Mouse (Mus musculus): Measurements from ENCODE around the gene Emc4. TPM values are rescaled to one million over a fixed set of nuclear protein-coding genes. Genes with fewer than 3 reads are reported as not detected.
A peak's percentile ranks its signal among the peaks of the same experiment; 100 is the strongest.

Gene Emc4
- total RNA-seq (2021): 100 to 1,000 TPM; 147 to 166 TPM

- peak; percentile 94 for DNase-seq (ENCODE audit: low spot score in 2 of 2)
- intact Hi-C loops (cut with DNase I): loop anchor here (5.0 kb wide), 1 partner anchor 106 kb away; the partner anchor contains the start of gene Nop10
These were observed at the start of gene Emc4 for GRCm38 (mm10) chr2:112367726-112368673. Gene Emc4 (minus strand): TSS chr2:112368027.

- intact Hi-C loops (cut with DNase I): no loop called here
- DNase-seq (ENCODE audit: low spot score in 2 of 2): no peak
These were observed 39.2 kb upstream of the Emc4 start for GRCm38 (mm10) chr2:112407030-112407429.

GRCm38 (mm10) chr2:112396649-112397048 is 28.8 kb upstream of the Emc4 start:
- intact Hi-C loops (cut with DNase I): no loop called here
- DNase-seq (ENCODE audit: low spot score in 2 of 2): no peak

GRCm38 (mm10) chr2:112393958-112394357 is 26.1 kb upstream of the Emc4 start:
- no peak for DNase-seq (ENCODE audit: low spot score in 2 of 2)
- intact Hi-C loops (cut with DNase I): no loop called here

GRCm38 (mm10) chr2:112392689-112393088 is 24.9 kb upstream of the Emc4 start:
- intact Hi-C loops (cut with DNase I): no loop called here
- DNase-seq (ENCODE audit: low spot score in 2 of 2): no peak

- no peak for DNase-seq (ENCODE audit: low spot score in 2 of 2)
- intact Hi-C loops (cut with DNase I): no loop called here
These were observed 23.6 kb upstream of the Emc4 start for GRCm38 (mm10) chr2:112391346-112392000.

- no peak for DNase-seq (ENCODE audit: low spot score in 2 of 2)
These were observed 23.0 kb upstream of the Emc4 start for GRCm38 (mm10) chr2:112390843-112391242.

GRCm38 (mm10) chr2:112381219-112381618 is 13.4 kb upstream of the Emc4 start:
- intact Hi-C loops (cut with DNase I): no loop called here
- no peak for DNase-seq (ENCODE audit: low spot score in 2 of 2)

More at GRCm38 (mm10) chr2:112390843-112391242, 23.0 kb upstream of the Emc4 start:
- intact Hi-C loops (cut with DNase I): no loop called here

GRCm38 (mm10) chr2:112380131-112380530 is 12.3 kb upstream of the Emc4 start:
- no peak for DNase-seq (ENCODE audit: low spot score in 2 of 2)
- intact Hi-C loops (cut with DNase I): no loop called here

GRCm38 (mm10) chr2:112378973-112379898 is 11.4 kb upstream of the Emc4 start, which contains the start of gene Katnbl1:
Gene Katnbl1 (plus strand): TSS chr2:112379211.
- peak; percentile 87 to 89 for DNase-seq (ENCODE audit: low spot score in 2 of 2)
- intact Hi-C loops (cut with DNase I): loop anchor here (1.0 to 2.0 kb wide), 2 partner anchors 72 to 102 kb away; no protein-coding TSS in a partner anchor

- intact Hi-C loops (cut with DNase I): no loop called here
- DNase-seq (ENCODE audit: low spot score in 2 of 2): no peak
These were observed 6.8 kb upstream of the Emc4 start for GRCm38 (mm10) chr2:112374610-112375009.

GRCm38 (mm10) chr2:112373141-112373540 is 5.3 kb upstream of the Emc4 start:
- no peak for DNase-seq (ENCODE audit: low spot score in 2 of 2)
- intact Hi-C loops (cut with DNase I): no loop called here

- DNase-seq (ENCODE audit: low spot score in 2 of 2): no peak
- intact Hi-C loops (cut with DNase I): loop anchor here (5.0 kb wide), 1 partner anchor 108 kb away; the partner anchor contains the start of gene Nop10
These were observed 2.1 kb upstream of the Emc4 start for GRCm38 (mm10) chr2:112369941-112370340.

GRCm38 (mm10) chr2:112367222-112367621 is 605 bp downstream of the Emc4 start:
- no peak for DNase-seq (ENCODE audit: low spot score in 2 of 2)
- intact Hi-C loops (cut with DNase I): loop anchor here (5.0 kb wide), 1 partner anchor 105 kb away; the partner anchor contains the start of gene Nop10

GRCm38 (mm10) chr2:112360781-112361169 is 7.1 kb downstream of the Emc4 start:
- intact Hi-C loops (cut with DNase I): no loop called here
- no peak for DNase-seq (ENCODE audit: low spot score in 2 of 2)

GRCm38 (mm10) chr2:112360012-112360780 is 7.6 kb downstream of the Emc4 start:
- intact Hi-C loops (cut with DNase I): no loop called here
- DNase-seq (ENCODE audit: low spot score in 2 of 2): no peak

GRCm38 (mm10) chr2:112359611-112360010 is 8.2 kb downstream of the Emc4 start:
- DNase-seq (ENCODE audit: low spot score in 2 of 2): no peak
- intact Hi-C loops (cut with DNase I): no loop called here

GRCm38 (mm10) chr2:112353685-112354455 is 14.0 kb downstream of the Emc4 start:
- intact Hi-C loops (cut with DNase I): loop anchor here (5.0 kb wide), 1 partner anchor 92 kb away; the partner anchor contains the start of gene Nop10

More at GRCm38 (mm10) chr2:112353685-112354455, 14.0 kb downstream of the Emc4 start:
- no peak for DNase-seq (ENCODE audit: low spot score in 2 of 2)

All from left cerebral cortex, postnatal 36 days (tissue).